Mouse (Mus musculus) brain, embryonic 14.5 days (tissue): ENCODE results near the gene Cadps2.

Experiments used
- CTCF ChIP-seq: fragments of 200-500 bp; IDR thresholded peaks from 2 replicates; pipeline ENCODE4 v1.5.1; 2012; ENCODE audit warnings: inconsistent platforms, mild to moderate bottlenecking, moderate library complexity, borderline replicate concordance; ENCODE audit not compliant: insufficient read depth, insufficient read length; ENCODE audit errors: extremely low read depth
- POLR2A ChIP-seq: fragments of 200-500 bp; IDR thresholded peaks from 2 replicates; pipeline ENCODE4 v1.6.1; 2012; ENCODE audit warnings: mild to moderate bottlenecking, inconsistent platforms, borderline replicate concordance; ENCODE audit not compliant: poor library complexity, insufficient read depth, insufficient read length, severe bottlenecking; ENCODE audit errors: extremely low read depth

DNA sequence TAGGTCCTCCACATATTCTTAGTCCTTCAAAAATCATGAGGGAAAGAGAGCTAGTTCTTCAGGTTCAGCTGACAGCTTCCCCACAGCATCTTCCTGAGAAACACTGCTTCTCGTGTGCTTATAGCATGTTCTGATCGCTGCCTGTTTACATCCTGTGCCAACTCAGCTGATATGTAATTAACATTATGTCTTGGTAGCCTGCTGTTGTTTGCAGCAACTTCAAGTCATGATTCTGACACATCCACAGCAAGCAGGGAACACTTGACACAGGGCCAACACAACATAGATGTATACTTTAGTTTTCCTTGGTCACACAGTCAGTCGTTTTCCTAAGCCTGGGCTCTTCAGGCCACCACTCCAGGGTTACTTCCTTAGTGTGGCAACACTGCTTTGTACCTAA, 399.3 kb downstream of the Cadps2 start:
- TF ChIP-seq CTCF (no peak), POLR2A (no peak)
